Mouse (Mus musculus) stomach, postnatal 0 days (tissue): ENCODE results near the gene Il34. TPM values are rescaled to one million over a fixed set of nuclear protein-coding genes. Genes with fewer than 3 reads are reported as not detected.

Source experiments
- ATAC-seq: fragments of 200-750 bp; cut with Nextera tagmentation; 2 replicates; pipeline ENCODE4 v1.8.0; 2017; ENCODE audit not compliant: low FRiP score, low TSS enrichment
- DNase-seq: peaks from one replicate; pipeline ENCODE4 v3.0.0-alpha.2; 2016; ENCODE audit warnings: low spot score
- H3K27ac ChIP-seq: fragments of 300-500 bp; sonication (generic); replicated peaks from 2 replicates; pipeline ENCODE4 v1.5.1; 2014; ENCODE audit warnings: mild to moderate bottlenecking, control low read depth
- H3K27me3 ChIP-seq: fragments of 300-500 bp; sonication (generic); 2 replicates; pipeline ENCODE4 v1.6.1; 2014; ENCODE audit warnings: low read length; ENCODE audit not compliant: control insufficient read depth, insufficient read depth
- H3K36me3 ChIP-seq: fragments of 300-500 bp; sonication (generic); 2 replicates; pipeline ENCODE4 v1.6.1; 2014; ENCODE audit warnings: low read length, mixed read lengths; ENCODE audit not compliant: control insufficient read depth, insufficient read depth
- H3K4me1 ChIP-seq: fragments of 300-500 bp; sonication (generic); replicated peaks from 2 replicates; pipeline ENCODE4 v1.6.1; 2014; ENCODE audit warnings: antibody characterized with exemption; ENCODE audit not compliant: control insufficient read depth, insufficient read depth
- H3K4me2 ChIP-seq: fragments of 300-500 bp; sonication (generic); replicated peaks from 2 replicates; pipeline ENCODE4 v1.6.1; 2014; ENCODE audit warnings: low read depth, mild to moderate bottlenecking, control low read depth, moderate library complexity
- H3K4me3 ChIP-seq: fragments of 300-500 bp; sonication (generic); 2 replicates; pipeline ENCODE4 v1.5.1; 2014; ENCODE audit warnings: low read depth, low read length, control low read depth
- H3K9ac ChIP-seq: fragments of 300-500 bp; sonication (generic); 2 replicates; pipeline ENCODE4 v1.6.1; 2014; ENCODE audit warnings: mild to moderate bottlenecking, low read length, control low read depth, mixed read lengths
- H3K9me3 ChIP-seq: fragments of 300-500 bp; sonication (generic); 2 replicates; pipeline ENCODE4 v1.6.1; 2016; ENCODE audit warnings: low read length; ENCODE audit not compliant: control insufficient read depth
- CTCF ChIP-seq: IDR thresholded peaks from 2 replicates; pipeline ENCODE4 v1.5.1; 2016; ENCODE audit warnings: antibody characterized with exemption, low read depth, mild to moderate bottlenecking, moderate library complexity
- EP300 ChIP-seq: optimal IDR thresholded peaks from 2 replicates; pipeline ENCODE3; 2016; ENCODE audit warnings: antibody characterized with exemption
- WGBS: fragments of 180-500 bp; shearing (Covaris S2); extraction: QIAGEN DNeasy Blood & Tissue Kit; methylation state at CpG from one replicate; pipeline ENCODE4 v1.1.7; 2014; 5-methylcytosine and 5-hydroxymethylcytosine counted together
- polyA plus RNA-seq: library from polyadenylated mRNA; unstranded; fragments of >200 nt; fragmentation: Nextera tagmentation; extraction: Ambion mirVana; gene quantifications from 2 replicates; pipeline ENCODE4 v1.2.1, GENCODE M21; 2015

The Il34 gene
- polyA plus RNA-seq, 1 experiment from 2014 or later: 6.4 TPM

DNA sequence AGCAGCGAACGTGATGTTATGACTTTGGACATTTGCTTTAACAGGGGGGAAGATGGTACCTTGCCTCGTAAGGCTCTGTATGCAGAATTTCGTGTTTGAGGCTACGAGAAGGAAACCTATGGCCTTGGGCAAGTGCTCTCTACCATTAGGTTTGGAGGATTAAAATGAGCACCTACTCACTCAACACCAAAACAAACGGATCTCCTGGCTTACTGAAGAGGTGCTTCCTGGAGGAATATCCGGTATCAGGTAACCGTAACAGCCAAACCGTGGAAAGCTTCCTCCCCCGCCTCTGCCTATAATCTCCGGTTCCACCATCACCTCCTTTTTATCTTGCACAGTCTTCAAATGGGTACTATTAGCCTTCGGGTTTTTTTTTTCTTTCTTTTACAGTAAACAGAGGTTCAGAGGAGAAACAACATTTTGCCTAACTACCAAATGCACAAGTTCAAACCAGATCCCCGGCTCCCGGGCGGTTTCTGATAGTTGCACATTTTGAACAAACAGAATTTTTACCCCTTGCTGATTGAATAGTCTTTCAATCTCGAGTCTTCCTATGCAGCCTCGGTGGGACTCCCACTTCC is 40.2 kb upstream of the Il34 start:
- Histone ChIP-seq H3K9me3 (no peaks in the 10 kb centered on the region), H3K36me3 (peaks cover 18% of the 10 kb centered on the region), H3K9ac (peak overlapping the region; percentile 88), H3K4me3 (peak overlapping the region; percentile 88), H3K27ac (peak overlapping the region; percentile 93), H3K4me1 (no peaks in the 10 kb centered on the region), H3K4me2 (peak overlapping the region; percentile 57), H3K27me3 (no peaks in the 10 kb centered on the region)
- no peak for TF ChIP-seq CTCF
- no peak for TF ChIP-seq EP300
- no peak for ATAC-seq
- peak; percentile 19 for DNase-seq
- 3% methylated on average over 17 of the region's 17 CpGs for WGBS

DNA sequence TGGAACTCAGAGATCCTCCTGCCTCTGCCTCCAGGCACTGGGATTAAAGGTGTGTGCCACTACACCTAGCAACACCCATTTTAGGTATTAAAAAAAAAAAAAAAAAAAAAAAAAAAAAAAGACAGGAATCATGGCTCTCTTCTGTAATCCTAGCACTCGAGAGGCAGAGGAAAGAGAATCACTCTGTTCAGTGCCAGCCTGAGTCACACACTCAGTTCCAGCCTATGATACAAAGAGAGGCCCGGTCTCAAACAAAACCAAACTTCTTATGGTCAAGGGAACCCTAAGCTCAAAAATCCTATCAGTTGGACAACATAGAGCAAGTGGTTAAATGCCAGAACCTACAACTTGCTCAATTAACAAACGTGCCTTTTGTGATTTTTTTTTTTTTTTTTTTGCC is 39.2 kb upstream of the Il34 start:
- TF ChIP-seq EP300 (no peak), CTCF (no peak)
- H3K36me3 ChIP-seq: peaks cover 22% of the 10 kb centered on the region
- no peak overlapping the region for H3K9ac ChIP-seq
- WGBS: 53% methylated on average over 3 of the region's 3 CpGs
- H3K4me2 ChIP-seq: peak overlapping the region; percentile 57
- H3K27ac ChIP-seq: no peak overlapping the region
- peak overlapping the region; percentile 88 for H3K4me3 ChIP-seq
- H3K4me1 ChIP-seq: no peaks in the 10 kb centered on the region
- DNase-seq (no peak), ATAC-seq (no peak)
- H3K27me3 ChIP-seq: no peaks in the 10 kb centered on the region
- H3K9me3 ChIP-seq: no peaks in the 10 kb centered on the region

DNA sequence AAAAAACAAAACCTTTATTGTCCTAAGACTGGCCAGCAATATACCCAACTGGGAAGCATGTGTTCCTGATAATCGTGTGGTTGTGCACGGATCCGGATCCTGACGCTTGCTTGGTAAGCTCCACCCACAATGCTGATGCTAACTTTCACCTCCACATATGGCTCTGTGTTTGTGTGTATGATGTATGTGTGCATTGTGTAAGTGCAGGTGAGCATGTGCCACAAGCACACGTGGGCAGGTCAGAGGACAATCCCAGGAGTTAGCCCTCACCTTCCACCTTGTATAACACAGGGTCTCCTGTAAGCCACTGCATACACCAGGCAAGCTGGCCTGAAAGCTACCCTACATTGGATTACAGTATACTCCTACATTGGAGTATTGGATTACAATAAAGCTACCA is 37.5 kb upstream of the Il34 start:
- H3K4me1 ChIP-seq: no peaks in the 10 kb centered on the region
- no peak overlapping the region for H3K4me2 ChIP-seq
- no peak for DNase-seq
- H3K9ac ChIP-seq: no peak overlapping the region
- WGBS: 71% methylated on average over 5 of the region's 5 CpGs
- no peaks in the 10 kb centered on the region for H3K9me3 ChIP-seq
- H3K27ac ChIP-seq: no peak overlapping the region
- ATAC-seq: no peak
- no peak for TF ChIP-seq CTCF
- no peak for TF ChIP-seq EP300
- peaks cover 28% of the 10 kb centered on the region for H3K36me3 ChIP-seq
- H3K27me3 ChIP-seq: no peaks in the 10 kb centered on the region
- no peak overlapping the region for H3K4me3 ChIP-seq

DNA sequence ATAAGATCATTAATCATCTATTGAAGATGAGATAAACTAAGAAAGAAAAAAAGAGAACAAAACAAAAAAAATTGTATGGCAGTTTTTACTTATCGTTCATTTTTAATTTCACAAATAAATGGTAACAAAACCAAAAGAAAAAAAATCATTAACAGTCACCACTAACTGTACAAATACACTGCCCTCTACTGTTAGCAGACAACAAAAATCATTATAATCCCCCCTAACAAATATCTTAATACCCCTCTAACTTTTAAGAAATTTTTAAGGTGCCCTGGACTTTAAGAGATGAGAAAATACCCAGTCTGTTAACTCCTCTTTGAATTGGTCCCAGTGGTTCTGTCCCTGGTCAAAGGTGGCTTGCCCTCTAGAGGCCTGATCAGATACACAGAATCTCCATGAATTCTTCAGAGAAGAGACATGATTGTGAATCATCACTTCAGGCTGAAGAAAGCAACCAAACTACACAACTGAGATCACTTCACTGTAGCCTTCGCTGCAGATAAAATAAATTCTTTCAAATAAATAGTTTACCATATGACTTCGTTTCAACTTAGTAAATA is 36.4 kb upstream of the Il34 start:
- ATAC-seq (no peak), DNase-seq (no peak)
- Histone ChIP-seq H3K4me2 (no peak overlapping the region), H3K9me3 (no peaks in the 10 kb centered on the region), H3K36me3 (peaks cover 32% of the 10 kb centered on the region), H3K4me1 (no peaks in the 10 kb centered on the region), H3K9ac (no peak overlapping the region), H3K27me3 (no peaks in the 10 kb centered on the region), H3K27ac (no peak overlapping the region), H3K4me3 (no peak overlapping the region)
- TF ChIP-seq CTCF (peak; percentile 37), EP300 (no peak)
- 75% methylated on average over 3 of the region's 3 CpGs for WGBS

DNA sequence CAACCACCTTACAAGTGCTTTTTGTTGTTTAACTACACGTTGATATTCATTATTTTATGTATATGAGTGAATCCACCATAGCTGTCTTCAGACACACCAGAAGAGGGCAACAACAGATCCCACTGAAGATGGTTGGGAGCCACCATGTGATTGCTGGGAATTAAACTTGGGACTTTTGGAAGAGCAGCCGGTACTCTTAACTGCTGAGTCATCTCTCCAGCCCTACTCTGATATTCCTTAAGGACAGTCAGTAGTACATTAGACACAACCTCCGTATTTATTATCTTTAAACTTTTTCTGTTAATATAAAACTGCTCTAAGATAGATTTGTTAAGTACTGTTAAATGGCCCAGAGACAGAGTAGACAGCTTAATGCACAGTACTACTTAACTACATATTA is 26.2 kb upstream of the Il34 start:
- Histone ChIP-seq H3K4me3 (no peak overlapping the region), H3K9me3 (no peaks in the 10 kb centered on the region), H3K27ac (no peak overlapping the region), H3K4me1 (no peaks in the 10 kb centered on the region), H3K27me3 (no peaks in the 10 kb centered on the region), H3K9ac (no peak overlapping the region), H3K36me3 (peaks cover 22% of the 10 kb centered on the region), H3K4me2 (no peak overlapping the region)
- WGBS: 78% methylated on average over 3 of the region's 3 CpGs
- no peak for ATAC-seq
- TF ChIP-seq EP300 (no peak), CTCF (no peak)
- no peak for DNase-seq

DNA sequence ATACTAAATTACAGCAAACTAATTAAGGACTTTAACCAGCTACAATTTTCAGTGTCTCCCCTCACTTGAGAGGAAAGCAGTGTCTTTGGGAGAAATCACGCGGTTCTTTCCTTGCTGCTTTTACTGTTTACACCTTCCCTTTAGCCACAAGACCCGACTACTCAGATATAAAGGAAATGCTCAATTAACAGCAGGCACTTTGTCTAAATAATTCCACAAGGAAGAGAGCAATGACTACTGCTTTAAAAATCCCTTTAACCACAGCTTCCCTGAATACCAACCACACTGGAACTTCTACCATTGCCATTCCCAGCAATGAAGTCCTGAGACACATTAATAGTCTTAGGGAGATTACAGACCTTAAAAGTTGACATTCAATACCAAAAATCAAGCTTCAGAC is 22.8 kb upstream of the Il34 start:
- ATAC-seq (no peak), DNase-seq (no peak)
- H3K4me2 ChIP-seq: no peak overlapping the region
- WGBS: 76% methylated on average over 3 of the region's 3 CpGs
- H3K27me3 ChIP-seq: no peaks in the 10 kb centered on the region
- no peaks in the 10 kb centered on the region for H3K9me3 ChIP-seq
- no peak overlapping the region for H3K9ac ChIP-seq
- no peak for TF ChIP-seq CTCF
- no peak for TF ChIP-seq EP300
- no peak overlapping the region for H3K27ac ChIP-seq
- peaks cover 33% of the 10 kb centered on the region for H3K36me3 ChIP-seq
- no peak overlapping the region for H3K4me3 ChIP-seq
- H3K4me1 ChIP-seq: no peaks in the 10 kb centered on the region
